Mouse (Mus musculus): ENCODE measurements around the gene Icam5. TPM values are rescaled to one million over a fixed set of nuclear protein-coding genes. Genes with fewer than 3 reads are reported as not detected.
"Not testable (repeated sequence)": the region's sequence is repeated elsewhere in the genome, so short reads cannot be mapped to it uniquely, and the experiment has no call there.

The Icam5 gene
- polyA plus RNA-seq, 1 experiment = 0.11 TPM

- H3K27me3 ChIP-seq (ENCODE audit: control insufficient read depth, insufficient read depth, low read length) = no peaks in the 10 kb centered on the region
- peaks cover 4% of the 10 kb centered on the region; the same call in 1 of the 2 replicates for H3K4me1 ChIP-seq (ENCODE audit: control insufficient read depth, insufficient read depth, insufficient read length, low read length)
- no peak for TF ChIP-seq CTCF (IDR thresholded peaks at IDR 0.05; ENCODE audit: extremely low read depth, insufficient read length, insufficient replicate concordance, low read depth, low read length)
- peak; percentile 81 for TF ChIP-seq POLR2A (IDR thresholded peaks at IDR 0.05; ENCODE audit: low read depth, low read length)
- peaks cover 27% of the 10 kb centered on the region for H3K36me3 ChIP-seq (ENCODE audit: control insufficient read depth, insufficient read depth, low read length)
- peak within 1 kb of the TSS; percentile 82 for H3K27ac ChIP-seq (ENCODE audit: insufficient read depth, low read depth, low read length)
- peak within 1 kb of the TSS; percentile 96 for H3K4me3 ChIP-seq (ENCODE audit: low read depth, low read length)
- under 1% methylated on average over 72 of the region's 72 CpGs for WGBS
These were observed 29.0 kb upstream of the Icam5 start, which contains the start of gene Mrpl4 for GRCm38 (mm10) chr9:21002627-21003551. Mrpl4 (plus strand) TSS chr9:21002738.

- no peak overlapping the region for H3K4me3 ChIP-seq (ENCODE audit: low read depth, low read length)
- H3K27me3 ChIP-seq (ENCODE audit: control insufficient read depth, insufficient read depth, low read length) = no peaks in the 10 kb centered on the region
- peaks cover 2% of the 10 kb centered on the region; the same call in 1 of the 2 replicates for H3K4me1 ChIP-seq (ENCODE audit: control insufficient read depth, insufficient read depth, insufficient read length, low read length)
- TF ChIP-seq POLR2A (IDR thresholded peaks at IDR 0.05; ENCODE audit: low read depth, low read length) (no peak), CTCF (IDR thresholded peaks at IDR 0.05; ENCODE audit: extremely low read depth, insufficient read length, insufficient replicate concordance, low read depth, low read length) (no peak)
- H3K27ac ChIP-seq (ENCODE audit: insufficient read depth, low read depth, low read length) = no peak overlapping the region
- 92% methylated on average over 10 of the region's 10 CpGs for WGBS
- peaks cover 35% of the 10 kb centered on the region for H3K36me3 ChIP-seq (ENCODE audit: control insufficient read depth, insufficient read depth, low read length)
These were observed 24.4 kb upstream of the Icam5 start for GRCm38 (mm10) chr9:21007313-21007952.

GRCm38 (mm10) chr9:21008007-21008406 is 23.9 kb upstream of the Icam5 start:
- H3K27me3 ChIP-seq (ENCODE audit: control insufficient read depth, insufficient read depth, low read length) = no peaks in the 10 kb centered on the region
- no peak overlapping the region for H3K27ac ChIP-seq (ENCODE audit: insufficient read depth, low read depth, low read length)

GRCm38 (mm10) chr9:21010362-21010761 is 21.5 kb upstream of the Icam5 start:
- 22% methylated on average over 2 of the region's 2 CpGs for WGBS
- Histone ChIP-seq H3K27me3 (ENCODE audit: control insufficient read depth, insufficient read depth, low read length) (no peaks in the 10 kb centered on the region), H3K4me3 (ENCODE audit: low read depth, low read length) (no peak overlapping the region), H3K36me3 (ENCODE audit: control insufficient read depth, insufficient read depth, low read length) (peaks cover 27% of the 10 kb centered on the region), H3K27ac (ENCODE audit: insufficient read depth, low read depth, low read length) (no peak overlapping the region), H3K4me1 (ENCODE audit: control insufficient read depth, insufficient read depth, insufficient read length, low read length) (peaks cover 7% of the 10 kb centered on the region; the same call in 1 of the 2 replicates)
- TF ChIP-seq CTCF (IDR thresholded peaks at IDR 0.05; ENCODE audit: extremely low read depth, insufficient read length, insufficient replicate concordance, low read depth, low read length) = no peak
- TF ChIP-seq POLR2A (IDR thresholded peaks at IDR 0.05; ENCODE audit: low read depth, low read length) = no peak

More at GRCm38 (mm10) chr9:21008007-21008406, 23.9 kb upstream of the Icam5 start:
- 85% methylated on average over 7 of the region's 7 CpGs for WGBS
- peaks cover 2% of the 10 kb centered on the region; the same call in 1 of the 2 replicates for H3K4me1 ChIP-seq (ENCODE audit: control insufficient read depth, insufficient read depth, insufficient read length, low read length)
- TF ChIP-seq CTCF (IDR thresholded peaks at IDR 0.05; ENCODE audit: extremely low read depth, insufficient read length, insufficient replicate concordance, low read depth, low read length) (no peak), POLR2A (IDR thresholded peaks at IDR 0.05; ENCODE audit: low read depth, low read length) (no peak)
- peaks cover 35% of the 10 kb centered on the region for H3K36me3 ChIP-seq (ENCODE audit: control insufficient read depth, insufficient read depth, low read length)
- H3K4me3 ChIP-seq (ENCODE audit: low read depth, low read length) = no peak overlapping the region

DNA sequence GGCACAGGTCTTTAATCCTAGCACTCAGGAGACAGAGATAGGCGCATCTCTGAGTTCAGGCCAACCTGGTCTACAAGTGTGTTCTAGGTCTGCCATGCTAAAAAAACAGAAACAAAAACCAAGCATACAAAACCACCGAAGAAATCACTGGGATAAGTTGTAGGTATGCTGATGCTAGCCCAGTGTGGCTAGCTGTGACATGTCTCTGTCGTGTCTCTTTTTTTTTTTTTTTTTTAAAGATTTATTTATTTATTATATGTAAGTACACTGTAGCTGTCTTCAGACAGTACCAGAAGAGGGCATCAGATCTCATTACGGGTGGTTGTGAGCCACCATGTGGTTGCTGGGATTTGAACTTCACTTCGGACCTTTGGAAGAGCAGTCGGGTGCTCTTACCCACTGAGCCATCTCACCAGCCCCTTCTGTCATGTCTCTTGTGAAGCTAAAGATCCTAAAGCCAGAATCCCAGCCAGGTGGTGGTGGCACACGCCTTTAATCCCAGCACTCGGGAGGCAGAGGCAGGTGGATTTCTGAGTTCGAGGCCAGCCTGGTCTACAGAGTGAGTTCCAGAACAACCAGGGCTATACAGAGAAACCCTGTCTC is 20.8 kb upstream of the Icam5 start:
- H3K36me3 ChIP-seq (ENCODE audit: control insufficient read depth, insufficient read depth, low read length) = peaks cover 23% of the 10 kb centered on the region
- not testable (repeated sequence) for H3K4me3 ChIP-seq (ENCODE audit: low read depth, low read length); H3K27ac ChIP-seq (ENCODE audit: insufficient read depth, low read depth, low read length); H3K4me1 ChIP-seq (ENCODE audit: control insufficient read depth, insufficient read depth, insufficient read length, low read length); H3K27me3 ChIP-seq (ENCODE audit: control insufficient read depth, insufficient read depth, low read length)
- 56% methylated on average over 9 of the region's 9 CpGs for WGBS

DNA sequence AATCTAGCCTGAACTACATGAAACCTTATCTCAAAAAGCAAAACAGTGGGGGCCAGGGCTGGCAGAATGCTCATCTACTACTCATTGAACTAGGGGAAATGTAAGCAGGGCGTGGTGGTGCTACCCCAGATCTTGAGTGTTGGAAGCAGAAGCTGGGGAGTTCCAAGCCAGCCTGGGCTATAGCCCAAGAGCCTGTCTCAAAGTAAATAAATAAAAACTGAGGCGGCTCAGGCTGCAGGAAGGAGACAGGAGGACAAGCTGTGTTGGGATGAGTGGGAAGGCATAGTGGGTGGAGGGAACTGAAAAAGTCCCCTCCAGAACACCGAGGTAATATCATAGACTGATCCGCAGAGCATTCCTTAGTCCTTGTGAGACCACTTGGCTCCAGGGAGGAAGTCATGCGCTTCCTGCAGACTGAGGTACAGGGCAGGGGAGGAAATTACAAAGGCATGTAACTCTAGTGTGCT is 20.0 kb upstream of the Icam5 start:
- H3K27ac ChIP-seq (ENCODE audit: insufficient read depth, low read depth, low read length) = peak overlapping the region; percentile 33; the same call in 1 of the 2 replicates
- H3K4me3 ChIP-seq (ENCODE audit: low read depth, low read length) = no peak overlapping the region
- TF ChIP-seq POLR2A (IDR thresholded peaks at IDR 0.05; ENCODE audit: low read depth, low read length) (no peak), CTCF (IDR thresholded peaks at IDR 0.05; ENCODE audit: extremely low read depth, insufficient read length, insufficient replicate concordance, low read depth, low read length) (no peak)
- H3K4me1 ChIP-seq (ENCODE audit: control insufficient read depth, insufficient read depth, insufficient read length, low read length) = peaks cover 7% of the 10 kb centered on the region; the same call in 1 of the 2 replicates
- WGBS = 31% methylated on average over 5 of the region's 5 CpGs
- no peaks in the 10 kb centered on the region for H3K27me3 ChIP-seq (ENCODE audit: control insufficient read depth, insufficient read depth, low read length)
- H3K36me3 ChIP-seq (ENCODE audit: control insufficient read depth, insufficient read depth, low read length) = peaks cover 18% of the 10 kb centered on the region

Data from small intestine, adult 2 months (tissue).